Mouse (Mus musculus): ENCODE results near the gene Mrpl54.
A peak's percentile ranks its signal among the peaks of the same experiment; 100 is the strongest.

Mrpl54 gene

DNA sequence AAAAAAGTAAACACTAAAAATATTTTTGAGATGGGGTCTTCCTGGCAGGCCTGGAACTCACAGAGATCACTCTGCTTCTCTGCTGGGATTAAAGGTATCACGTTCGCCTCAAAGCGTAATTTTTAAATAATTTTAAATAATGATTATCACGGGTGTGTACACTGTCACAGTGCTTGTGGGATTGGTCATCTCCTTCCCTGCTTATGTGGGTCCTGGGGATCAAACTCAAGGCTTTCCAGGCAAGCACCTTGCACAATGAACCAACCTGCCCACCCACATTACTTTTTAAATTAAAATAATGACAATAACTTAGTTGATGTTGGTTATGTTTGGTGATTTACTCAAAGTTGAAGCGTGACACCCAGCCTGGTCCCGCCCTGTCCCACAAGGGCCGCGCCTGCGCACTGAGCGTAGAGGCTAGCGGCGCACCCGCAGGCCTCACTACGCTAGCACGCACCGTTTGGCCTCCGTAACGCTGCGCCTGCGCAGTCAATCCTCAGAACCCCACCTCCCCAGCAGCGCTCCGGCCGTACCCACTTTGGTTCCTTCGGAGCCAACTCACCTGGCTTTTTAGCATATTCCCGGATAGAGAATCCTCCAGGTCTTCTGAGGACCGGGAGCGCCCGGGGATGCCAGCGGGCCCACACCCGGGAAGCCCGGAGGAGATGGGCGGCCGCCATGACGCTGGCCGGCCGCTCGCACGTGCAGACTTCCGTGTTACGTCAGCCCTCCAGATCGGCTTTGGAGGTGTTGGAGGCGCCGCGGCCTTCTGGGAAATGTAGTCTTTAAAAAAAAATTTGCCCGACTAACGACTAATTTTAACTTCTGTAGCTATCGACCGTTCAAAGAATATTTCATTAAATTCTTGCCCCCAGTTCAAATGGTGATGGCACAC lies at the start of gene Mrpl54, which contains the start of gene Apba3:
TSS of gene Mrpl54 (minus strand) at position 724 of the 895 bp plus-strand sequence.
TSS of gene Apba3 (plus strand) at position 750 of the 895 bp plus-strand sequence.
- peak; percentile 98 for DNase-seq

DNA sequence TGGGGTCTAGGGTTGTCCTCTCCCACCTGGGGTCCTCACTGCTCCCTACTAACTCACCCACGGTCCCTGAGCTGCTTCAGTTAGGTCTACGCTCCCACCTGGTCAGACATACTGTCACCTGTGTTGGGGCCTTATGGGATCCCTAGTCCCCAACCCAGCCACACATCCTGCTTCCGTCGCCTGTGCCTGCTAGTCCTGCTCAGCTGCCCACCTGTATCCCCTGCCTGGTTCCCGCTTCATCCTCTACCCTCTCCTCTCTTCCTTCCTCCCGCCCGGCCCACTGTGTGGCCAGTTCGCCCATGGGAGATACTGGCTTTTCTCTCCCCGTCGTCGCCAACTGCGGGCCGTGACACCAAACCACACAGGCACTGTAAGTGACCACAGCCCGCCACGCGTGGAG lies 48.9 kb upstream of the Mrpl54 start:
- no peak for DNase-seq

DNA sequence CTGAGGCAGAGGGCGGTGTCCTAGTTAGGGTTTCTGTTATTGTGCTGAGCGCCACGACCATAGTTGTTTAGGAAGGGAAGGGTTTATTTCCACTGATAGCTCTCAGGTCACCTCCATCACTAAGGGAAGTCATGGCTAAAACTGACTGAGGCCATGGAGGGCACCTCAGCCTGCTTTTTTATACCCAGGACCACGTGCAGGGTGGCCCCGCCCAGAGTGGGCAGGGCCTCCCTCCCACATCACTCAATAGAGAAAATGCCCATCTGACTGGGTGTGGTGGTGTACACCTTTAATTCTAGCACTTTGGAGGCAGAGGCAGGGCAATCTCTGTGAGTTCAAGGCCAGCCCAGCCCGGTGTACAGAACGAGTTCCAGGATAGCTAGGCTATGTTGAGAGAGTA lies 47.5 kb upstream of the Mrpl54 start:
- DNase-seq, result no peak

DNA sequence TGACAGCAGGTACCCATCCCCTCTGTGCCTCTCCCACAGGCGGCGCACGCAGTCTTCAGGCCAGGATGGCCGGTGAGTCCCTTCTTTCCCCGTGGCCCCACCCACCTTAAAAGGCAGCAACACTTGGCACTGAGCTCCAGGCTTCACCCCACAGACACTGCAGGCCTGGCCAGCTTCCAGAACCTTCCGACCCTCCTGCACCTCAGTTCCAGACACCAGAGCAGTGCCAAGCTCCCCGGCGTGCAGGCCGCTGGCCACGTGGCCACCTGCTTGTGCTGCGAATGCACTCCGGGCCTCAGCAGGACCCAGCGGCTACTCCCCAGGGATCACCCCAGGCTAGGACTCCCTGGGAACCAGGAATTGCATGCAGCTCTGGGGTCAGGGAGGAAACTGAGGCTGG lies 46.8 kb upstream of the Mrpl54 start:
- no peak for DNase-seq

DNA sequence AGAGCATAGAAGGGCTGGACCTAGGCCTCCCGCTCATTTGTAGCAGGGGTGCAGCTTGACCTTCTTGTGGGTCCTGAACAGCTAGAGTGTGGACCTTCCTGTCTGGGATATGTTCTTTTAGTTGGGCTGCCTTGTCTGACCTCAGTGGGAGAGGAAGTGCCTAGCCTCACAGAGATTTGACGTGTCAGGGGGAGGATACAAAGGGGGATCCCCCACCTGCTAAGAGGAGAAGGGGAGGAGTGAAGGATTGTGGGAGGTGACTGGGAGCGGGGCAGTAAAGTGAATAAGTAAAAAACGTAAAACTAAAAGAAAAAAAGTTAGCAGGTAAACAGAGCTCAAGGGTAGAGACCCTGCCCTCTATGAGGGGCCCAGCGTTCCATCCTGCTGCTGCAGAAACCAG lies 42.8 kb upstream of the Mrpl54 start:
- DNase-seq, result no peak

DNA sequence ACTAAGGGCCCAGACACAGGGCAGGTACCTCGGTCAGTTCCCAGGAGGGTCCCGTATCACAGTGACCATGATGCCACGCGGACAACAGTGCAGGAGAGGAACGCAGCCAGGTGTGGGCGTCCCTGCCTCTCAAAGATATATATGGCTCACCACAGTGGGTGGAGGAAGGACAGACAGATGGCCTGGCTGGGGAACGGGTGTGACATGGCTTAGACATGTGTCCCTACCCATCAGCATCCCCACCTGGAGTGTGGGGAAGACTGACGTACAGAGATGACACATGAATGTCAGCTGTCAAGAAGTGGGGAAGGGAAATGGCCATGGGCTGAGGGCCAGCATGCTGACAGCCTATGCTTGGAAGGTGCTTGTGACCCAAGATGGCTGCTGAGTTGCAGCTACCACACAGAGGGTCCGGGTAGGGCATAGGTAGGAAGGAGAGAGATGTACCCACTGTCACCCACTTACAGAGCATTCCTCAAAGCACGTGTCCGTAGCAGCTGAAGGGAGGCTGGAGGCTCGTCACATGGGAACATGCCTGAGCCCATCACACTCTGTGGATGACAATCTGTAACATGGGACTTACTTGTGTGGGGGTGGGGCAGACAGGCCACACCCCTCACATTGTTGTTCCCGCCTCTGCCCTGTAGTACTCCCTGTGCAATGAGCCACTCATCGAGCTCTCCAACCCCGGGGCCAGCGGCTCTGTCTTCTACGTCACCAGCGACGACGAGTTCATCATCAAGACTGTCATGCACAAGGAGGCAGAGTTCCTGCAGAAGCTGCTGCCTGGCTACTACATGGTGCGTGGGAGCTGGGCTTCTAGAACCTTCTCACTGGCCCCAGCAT lies 40.3 kb upstream of the Mrpl54 start:
- DNase-seq, result no peak

DNA sequence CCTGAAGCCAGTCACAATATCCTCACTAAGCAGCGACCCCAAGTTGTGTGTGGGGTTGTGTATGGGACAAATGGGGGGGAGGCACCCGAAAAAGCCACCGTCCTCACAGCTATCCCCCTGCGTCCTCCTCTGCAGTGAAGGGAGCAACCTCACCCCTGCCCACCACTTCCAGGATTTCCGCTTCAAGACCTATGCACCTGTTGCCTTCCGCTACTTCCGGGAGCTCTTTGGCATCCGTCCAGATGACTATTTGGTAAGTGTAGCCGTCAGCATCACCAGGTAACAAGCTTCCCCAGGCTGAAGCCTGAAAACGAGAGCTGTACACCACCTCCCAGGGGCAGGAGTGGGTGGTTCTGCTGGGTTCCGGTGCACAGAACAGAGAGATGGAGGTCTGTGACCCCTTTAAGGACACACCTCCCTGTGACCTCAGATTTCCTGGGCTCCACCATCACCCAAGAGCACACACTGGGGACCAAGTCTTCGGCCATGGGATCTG lies 39.5 kb upstream of the Mrpl54 start:
- DNase-seq, result no peak

DNA sequence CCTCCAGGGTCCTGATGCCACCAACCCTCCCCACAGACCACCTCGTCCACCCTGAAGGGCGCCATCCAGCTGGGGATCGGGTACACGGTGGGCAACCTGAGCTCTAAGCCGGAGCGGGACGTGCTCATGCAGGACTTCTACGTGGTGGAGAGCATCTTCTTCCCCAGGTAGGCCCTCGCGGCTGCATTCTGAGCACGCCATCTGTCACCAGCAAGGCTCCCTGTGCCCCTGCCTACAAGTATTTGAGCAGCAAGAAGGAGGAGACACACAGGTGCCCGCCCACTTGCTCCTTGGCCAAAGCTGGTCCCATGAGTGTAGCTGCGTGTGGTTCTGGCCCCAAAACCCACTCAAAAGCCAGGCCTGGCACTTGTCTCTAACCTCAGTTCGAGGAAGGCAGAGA lies 38.9 kb upstream of the Mrpl54 start:
- no peak for DNase-seq

DNA sequence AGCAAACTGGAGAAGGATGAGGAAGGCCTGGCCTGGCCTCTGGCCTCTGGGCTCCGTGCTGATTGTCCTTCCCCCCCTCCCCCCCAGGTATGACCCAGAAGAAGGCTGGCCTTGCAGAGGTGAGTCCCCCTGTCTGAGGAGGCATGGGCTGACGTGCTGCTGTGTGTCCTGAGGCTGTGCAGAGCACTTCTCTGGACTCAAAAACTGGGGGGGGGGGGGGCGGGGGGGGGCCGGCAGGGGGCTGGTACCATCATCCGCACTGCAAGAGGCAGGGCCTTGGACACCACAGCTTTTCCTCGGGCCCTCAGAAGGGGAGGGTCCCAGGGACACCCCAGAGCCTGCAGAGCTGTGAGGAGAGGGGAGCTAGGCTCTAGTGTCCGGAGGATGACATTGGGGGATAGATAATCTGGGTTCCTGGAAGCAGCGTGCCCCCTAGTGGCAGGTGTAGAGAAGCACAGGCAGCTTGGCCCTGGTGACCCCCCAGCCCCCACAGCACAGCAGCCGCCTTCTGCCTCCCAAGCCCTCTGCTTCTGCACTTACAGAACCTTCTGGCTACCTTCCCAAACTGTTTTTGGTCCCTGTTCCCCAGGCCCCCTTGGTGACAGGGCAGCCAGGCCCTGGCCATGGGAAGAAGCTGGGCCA lies 38.0 kb upstream of the Mrpl54 start:
- peak; percentile 68 for DNase-seq

DNA sequence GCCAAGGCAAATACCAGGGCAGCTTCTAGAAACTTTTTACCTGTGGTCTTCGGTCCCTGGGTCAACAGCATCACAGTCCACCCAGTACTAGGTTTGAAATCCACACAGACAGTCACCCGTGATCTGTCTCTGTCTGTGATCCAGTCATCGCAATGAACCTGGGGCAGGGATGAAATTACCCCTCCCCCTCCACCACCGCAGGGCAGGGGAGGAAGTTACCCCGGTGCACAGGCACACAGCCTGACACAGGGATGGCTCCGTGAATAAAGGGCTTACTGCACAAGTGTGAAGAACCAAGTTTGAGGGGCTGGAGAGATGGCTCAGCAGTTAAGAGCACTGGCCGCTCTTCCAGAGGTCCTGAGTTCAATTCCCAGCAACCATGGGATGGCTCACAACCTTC lies 37.0 kb upstream of the Mrpl54 start:
- no peak for DNase-seq

DNA sequence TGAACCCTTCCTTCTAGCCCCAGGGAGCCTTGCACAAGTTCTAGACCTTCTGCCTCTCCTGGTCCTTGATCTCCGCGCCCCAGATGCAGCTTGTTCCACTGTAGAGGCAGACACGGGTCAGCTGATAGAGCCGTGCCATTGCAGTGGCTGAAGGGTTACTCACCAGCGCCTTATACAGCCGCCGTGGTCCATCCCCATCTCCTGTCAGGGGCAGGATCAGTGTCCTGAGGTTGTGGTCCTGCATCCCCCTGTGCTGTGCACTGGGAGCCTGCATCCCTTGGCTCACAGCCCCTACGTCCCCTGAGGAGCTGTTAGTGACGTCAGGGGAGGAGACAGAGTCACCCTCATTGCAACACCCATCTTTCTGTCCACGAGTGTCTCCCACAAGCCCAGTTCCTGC lies 36.5 kb upstream of the Mrpl54 start:
- DNase-seq, result no peak

DNA sequence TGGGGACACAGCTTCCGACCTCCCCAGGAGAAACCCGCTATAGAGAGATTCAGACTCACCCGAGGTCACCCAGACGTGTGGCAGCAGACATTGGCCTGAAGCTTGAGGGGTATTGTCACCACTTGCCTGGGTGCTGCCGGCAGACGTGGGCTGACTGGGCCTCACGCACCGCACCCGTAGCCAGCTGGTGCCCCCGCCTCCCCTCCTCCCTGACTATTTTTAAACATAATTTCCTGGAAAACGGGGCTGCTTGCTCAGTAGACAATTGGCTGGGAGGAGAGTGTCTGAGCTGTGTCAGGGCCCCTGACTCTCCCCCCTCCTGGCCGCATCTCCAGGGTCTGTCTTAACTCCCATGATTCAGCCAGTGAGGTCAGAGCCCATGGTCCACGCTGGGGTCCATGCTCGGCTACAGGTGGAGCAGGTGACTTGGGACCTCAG lies 36.1 kb upstream of the Mrpl54 start:
- DNase-seq, result peak; percentile 61

DNA sequence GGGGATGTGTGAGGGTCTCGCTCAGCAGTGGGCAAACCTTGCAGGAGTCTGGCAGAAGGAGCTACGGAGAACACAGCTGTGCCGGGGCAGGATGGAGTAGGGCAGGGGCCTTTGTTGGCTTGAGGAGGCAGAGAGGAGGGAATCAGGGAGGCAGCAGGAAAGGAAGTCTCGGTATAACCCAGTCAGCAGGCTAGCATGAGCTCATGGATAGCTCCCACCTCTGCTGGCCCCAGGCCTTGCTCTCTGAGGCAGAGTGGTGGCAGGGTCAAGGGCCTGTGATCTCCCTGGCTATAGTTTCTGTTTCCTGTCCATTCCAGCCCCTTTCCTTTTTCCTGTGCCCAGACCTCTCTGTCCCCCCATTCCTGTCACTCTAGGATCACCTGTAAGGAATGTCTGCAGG lies 35.6 kb upstream of the Mrpl54 start:
- DNase-seq, result no peak

DNA sequence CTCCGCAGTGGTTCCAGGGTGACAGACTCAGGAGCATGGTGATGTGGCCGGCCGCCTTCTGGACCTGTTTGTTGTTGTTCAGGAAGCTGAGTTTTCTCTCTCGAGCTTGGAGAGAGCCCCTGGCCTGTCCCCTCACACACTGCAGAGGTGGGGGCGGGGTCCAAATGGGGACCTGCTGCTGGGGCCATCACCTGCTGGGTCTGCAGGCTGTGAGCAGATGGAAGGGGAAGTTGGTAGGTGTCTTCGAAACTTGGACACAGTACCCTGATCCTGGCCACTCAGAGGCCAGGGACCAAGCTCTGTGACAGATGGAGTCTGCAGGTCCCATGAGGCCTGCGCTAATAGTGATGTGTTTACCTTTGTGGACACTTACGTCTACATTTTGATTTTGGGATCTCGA lies 34.6 kb upstream of the Mrpl54 start:
- DNase-seq, result no peak

DNA sequence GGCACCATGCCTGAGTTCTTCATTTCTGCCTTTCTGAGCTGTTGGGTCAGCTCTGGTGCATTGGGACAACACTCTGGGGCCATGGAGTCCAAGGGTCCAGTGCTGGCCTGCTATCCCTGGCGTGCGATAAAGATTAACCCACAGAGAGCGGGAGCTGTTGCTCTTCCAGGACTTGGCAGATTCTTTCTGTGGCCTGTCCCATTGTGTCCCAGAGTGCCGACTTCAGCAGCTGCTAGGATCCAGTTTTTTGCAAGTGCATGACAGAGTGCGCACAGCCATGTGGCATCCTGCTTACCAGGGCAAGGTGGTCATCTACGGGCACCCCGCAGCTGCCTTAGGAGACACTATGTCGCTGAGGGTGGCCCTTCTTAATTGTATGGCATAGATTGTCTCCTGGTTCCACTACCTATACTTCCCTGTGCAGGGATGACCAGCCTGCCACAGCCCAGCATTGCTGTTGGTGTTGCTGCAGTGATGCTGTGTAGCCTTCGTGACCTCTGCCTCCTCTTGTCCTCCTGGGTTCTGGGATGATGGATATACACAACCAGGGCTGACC lies 33.7 kb upstream of the Mrpl54 start:
- DNase-seq, result peak; percentile 78

DNA sequence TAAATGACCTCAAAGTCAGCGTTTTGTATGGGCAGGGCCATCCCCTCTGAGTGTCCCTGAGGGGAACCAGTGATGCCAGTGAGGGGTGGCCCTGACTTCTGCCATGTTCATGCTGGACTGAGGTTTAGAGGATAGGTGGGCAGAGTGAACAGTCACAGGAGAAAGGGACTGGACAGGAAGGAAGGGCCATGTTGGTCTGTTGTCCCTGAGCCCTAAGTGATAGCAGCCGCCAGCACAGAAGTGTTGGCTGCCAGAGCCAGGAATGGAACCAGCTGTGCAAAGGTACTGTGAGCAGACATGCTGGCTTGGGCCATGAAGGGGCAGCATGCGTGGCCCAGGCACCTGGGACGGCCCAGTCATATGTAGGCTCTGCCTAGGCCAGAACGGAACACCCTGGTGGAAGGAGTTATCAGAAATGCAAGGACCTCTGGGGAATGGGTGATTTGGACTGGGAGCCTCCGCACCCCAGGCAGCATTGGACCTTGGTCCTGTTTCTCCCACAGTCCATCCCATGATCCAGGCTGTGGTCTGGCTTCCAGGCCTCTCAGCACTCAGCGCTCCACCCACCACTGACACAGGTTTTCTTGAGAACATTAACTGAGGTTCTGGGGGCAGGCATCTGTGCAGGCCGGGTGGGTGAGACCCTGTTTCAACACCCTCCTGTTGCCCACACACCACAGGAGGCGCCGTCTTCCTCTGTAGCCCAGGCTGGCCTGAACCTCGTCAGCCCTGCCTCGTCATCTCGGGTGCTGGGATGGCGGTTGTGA lies 33.0 kb upstream of the Mrpl54 start:
- peak; percentile 74 for DNase-seq

DNA sequence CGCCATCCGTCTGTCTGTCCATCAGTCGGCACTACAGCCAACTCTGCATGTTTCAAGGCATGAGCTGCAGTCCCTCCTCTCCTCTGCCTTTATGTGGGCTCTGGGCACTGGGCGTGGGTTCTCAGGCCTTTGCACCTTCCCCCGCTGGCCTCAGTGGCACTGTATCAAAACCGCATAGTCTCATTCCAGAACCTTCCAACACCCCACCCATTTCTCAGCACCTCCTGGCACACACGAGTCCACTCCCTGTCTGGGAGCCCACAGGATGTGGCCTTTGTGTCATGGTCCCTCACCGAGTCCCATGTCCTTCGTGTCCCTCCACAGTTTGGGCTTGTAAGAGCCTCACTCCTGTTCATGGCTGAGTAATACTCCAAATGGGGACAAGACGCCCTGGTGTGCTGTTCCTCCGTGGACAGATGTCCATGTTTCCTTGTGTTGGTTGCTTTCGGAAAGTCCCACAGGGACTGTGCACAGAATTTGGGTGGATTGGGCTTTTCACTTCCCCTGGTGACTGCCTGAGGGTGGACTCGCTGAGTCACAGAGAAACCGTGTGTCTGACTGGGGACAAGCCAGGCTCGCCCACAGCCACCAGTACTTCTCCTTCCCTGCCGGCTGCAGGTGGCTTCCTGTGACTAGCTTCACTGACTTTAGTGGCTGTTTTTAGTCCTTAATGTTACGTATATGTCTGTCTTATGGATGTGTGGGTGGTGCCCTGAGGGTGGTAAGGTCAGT lies 31.8 kb upstream of the Mrpl54 start:
- no peak for DNase-seq

DNA sequence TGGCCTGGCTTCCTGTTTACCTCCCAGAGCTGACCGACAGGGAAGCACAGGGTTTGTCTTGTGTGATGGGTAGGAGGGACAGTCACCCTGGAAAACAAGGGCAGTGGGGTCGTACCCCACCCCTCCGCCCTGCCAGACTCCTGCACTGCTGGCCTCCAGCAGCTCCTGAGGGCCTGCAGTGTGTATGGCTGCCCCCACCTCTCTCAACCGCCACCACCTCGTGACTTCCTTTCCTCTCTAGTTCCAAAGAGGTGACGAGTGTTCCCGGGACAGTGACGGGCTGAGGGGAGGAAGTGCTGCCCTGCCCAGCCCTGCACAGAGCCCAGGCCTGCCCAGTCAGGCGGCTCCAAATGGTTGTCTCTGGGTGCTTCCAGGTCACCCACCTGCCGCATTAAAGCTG lies 31.1 kb upstream of the Mrpl54 start:
- DNase-seq, result peak; percentile 77

DNA sequence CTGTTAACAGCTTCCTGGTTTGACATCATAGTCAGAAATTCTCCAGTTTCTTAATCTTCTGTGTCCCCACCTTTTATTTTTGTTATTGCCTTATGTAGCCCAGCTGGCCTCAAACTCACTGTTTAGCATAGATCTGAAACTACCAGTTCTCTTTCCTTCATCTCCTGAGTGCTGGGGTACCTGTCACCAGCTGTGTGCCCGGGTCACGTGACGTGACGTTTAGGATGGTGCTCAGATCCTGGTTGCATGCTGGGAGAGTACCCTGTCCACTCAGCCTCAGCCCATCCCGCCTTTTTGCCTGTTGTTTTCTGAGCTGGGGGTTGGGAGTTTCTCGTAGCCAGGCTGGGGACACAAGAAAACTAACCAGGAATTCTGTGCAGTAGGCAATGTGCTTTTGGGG lies 30.5 kb upstream of the Mrpl54 start:
- DNase-seq, result no peak

DNA sequence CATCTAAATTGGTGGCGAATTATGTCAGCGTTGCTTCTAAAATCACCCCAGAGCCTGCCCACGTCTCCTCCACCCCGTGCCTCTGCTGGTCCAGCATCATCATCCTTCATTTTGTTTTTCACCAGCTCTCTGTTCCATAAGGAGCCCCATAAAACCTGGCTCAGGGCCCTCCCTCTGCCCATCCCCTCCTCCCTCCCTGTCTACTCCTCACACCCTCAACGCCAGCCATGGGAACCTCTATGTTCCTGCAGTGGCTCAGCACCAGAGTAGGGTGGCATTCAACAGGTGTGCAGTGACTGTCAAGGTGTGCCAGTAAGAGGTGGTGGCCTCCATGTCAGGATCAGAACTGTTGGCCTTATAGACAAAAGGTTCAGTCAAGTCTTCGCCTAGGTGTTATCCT lies 28.5 kb upstream of the Mrpl54 start:
- no peak for DNase-seq

DNA sequence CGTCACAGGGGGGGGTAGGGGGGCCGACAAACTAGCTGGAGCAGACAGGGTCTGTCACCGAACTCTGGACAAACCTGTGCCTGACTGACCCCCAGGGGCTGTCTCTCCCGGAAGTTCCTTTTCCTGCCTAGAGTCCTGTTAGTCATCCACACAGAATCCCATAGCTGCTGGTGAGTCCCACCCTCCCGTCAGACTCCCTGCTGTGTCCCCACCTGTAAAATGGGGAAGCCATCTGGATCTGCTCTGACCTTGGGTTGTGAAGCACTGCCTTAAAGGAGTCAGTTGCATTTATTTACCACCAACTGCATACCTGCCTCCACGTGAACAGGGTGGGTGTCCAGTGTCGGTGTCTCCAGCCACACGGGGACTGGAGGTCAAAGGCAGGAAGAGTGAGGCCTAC lies 27.7 kb upstream of the Mrpl54 start:
- no peak for DNase-seq
